Mouse (Mus musculus) E14TG2a.4 (cell line): ENCODE results near the gene Meiob.

Experiments used
- CTCF ChIP-seq: conservative IDR thresholded peaks from 2 replicates; pipeline ENCODE4 v1.5.1; 2014; ENCODE audit warnings: low read length
- NANOG ChIP-seq: IDR thresholded peaks from 2 replicates; pipeline ENCODE4 v1.6.1; 2014; ENCODE audit warnings: borderline replicate concordance, low read length, mixed read lengths
- POU5F1 ChIP-seq: IDR thresholded peaks from 2 replicates; pipeline ENCODE4 v1.6.1; 2014; ENCODE audit warnings: low read length, borderline replicate concordance

- TF ChIP-seq POU5F1 (no peak), CTCF (no peak), NANOG (no peak)
Measured at GRCm38 (mm10) chr17:24794791-24795190, 9.3 kb upstream of the Meiob start.
